Mouse (Mus musculus) thymus, adult 2 months (tissue): Measurements from ENCODE around the gene Glis2. TPM values are rescaled to one million over a fixed set of nuclear protein-coding genes. Genes with fewer than 3 reads are reported as not detected.

Source experiments
- DNase-seq: peaks from one replicate; pipeline ENCODE4 v3.0.0; 2021
- H3K27ac ChIP-seq: fragments of 200-500 bp; 2 replicates; pipeline ENCODE4 v1.5.1; 2012; ENCODE audit warnings: low read length, control low read depth; ENCODE audit not compliant: control insufficient read depth, insufficient read depth
- H3K27me3 ChIP-seq: fragments of 200-500 bp; 2 replicates; pipeline ENCODE4 v1.6.1; 2012; ENCODE audit warnings: mild to moderate bottlenecking, low read length, moderate library complexity, mixed read lengths; ENCODE audit not compliant: control insufficient read depth, insufficient read depth
- H3K36me3 ChIP-seq: fragments of 200-500 bp; 2 replicates; pipeline ENCODE4 v1.6.1; 2012; ENCODE audit warnings: mild to moderate bottlenecking, low read length, moderate library complexity; ENCODE audit not compliant: control insufficient read depth, insufficient read depth
- H3K4me1 ChIP-seq: fragments of 200-500 bp; replicated peaks from 2 replicates; pipeline ENCODE4 v1.6.1; 2012; ENCODE audit warnings: low read length; ENCODE audit not compliant: control insufficient read depth, insufficient read depth
- H3K4me3 ChIP-seq: fragments of 200-500 bp; 2 replicates; pipeline ENCODE4 v1.5.1; 2012; ENCODE audit warnings: mild to moderate bottlenecking, low read length, control low read depth, moderate library complexity; ENCODE audit not compliant: control insufficient read depth, insufficient read depth
- CTCF ChIP-seq: fragments of 200-500 bp; IDR thresholded peaks from 2 replicates; pipeline ENCODE4 v1.5.1; 2012; ENCODE audit warnings: mild to moderate bottlenecking, control low read depth, low read length, moderate library complexity, borderline replicate concordance; ENCODE audit not compliant: control insufficient read depth, poor library complexity, insufficient read depth; ENCODE audit errors: extremely low read depth
- POLR2A ChIP-seq: fragments of 200-500 bp; IDR thresholded peaks from 2 replicates; pipeline ENCODE4 v1.6.1; 2012; ENCODE audit warnings: mild to moderate bottlenecking, low read length, control low read depth, moderate library complexity; ENCODE audit not compliant: control insufficient read depth, poor library complexity, insufficient read depth; ENCODE audit errors: extremely low read depth
- WGBS: fragments of 180-500 bp; shearing (Covaris S2); methylation state at CpG from one replicate; pipeline ENCODE4 v1.1.7; 2018; 5-methylcytosine and 5-hydroxymethylcytosine counted together
- polyA plus RNA-seq: library from polyadenylated mRNA; depleted of rRNA; stranded (reverse); fragments of >200 nt; gene quantifications from 2 replicates; pipeline ENCODE4 v1.2.3, GENCODE M21; 2012

The Glis2 gene
- polyA plus RNA-seq, 1 experiment = 14.3 TPM

DNA sequence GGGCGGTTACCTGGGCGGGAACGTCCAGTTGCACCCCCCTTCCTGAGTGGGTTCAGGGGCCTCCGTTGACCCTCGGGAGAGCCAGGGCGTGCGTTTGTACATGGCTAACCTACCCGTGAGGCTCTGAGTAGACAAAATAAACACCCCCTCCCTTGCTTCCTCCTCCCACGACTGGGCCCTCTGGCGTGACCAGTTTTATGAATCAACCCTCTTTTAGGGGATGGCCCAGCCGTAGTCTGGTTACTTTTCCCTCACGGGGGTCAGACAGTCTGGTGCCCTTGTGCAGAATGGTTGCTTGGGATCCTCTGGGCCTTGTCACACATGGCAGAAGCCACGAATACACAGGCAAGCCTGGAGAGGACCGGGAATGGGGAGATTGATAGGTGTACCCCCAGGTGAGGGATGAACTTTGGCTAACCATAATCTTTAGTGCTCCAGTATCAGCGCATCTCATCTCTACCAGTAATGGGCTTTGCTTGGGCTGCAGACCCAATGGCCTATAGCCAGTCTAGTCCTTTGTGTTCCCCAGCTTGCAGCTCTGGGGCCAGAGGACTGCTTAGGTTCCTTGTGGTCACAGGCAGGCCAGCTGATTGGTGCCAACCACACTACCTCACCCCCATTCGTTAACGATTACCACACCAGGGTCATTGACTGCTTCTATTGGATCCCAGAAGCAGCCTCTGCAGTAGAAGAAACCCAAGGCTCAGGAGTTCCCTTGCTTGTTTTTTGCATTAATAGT is 45.9 kb downstream of the Glis2 start:
- H3K27me3 ChIP-seq = no peaks in the 10 kb centered on the region
- DNase-seq = no peak
- TF ChIP-seq CTCF (no peak), POLR2A (no peak)
- no peaks in the 10 kb centered on the region for H3K36me3 ChIP-seq
- 86% methylated on average over 17 of the region's 17 CpGs for WGBS
- H3K4me1 ChIP-seq = no peaks in the 10 kb centered on the region
- 0 out of 2 replicates have a peak overlapping the region, but pooled peaks have one; percentile 1 for H3K4me3 ChIP-seq
- no peak overlapping the region for H3K27ac ChIP-seq

DNA sequence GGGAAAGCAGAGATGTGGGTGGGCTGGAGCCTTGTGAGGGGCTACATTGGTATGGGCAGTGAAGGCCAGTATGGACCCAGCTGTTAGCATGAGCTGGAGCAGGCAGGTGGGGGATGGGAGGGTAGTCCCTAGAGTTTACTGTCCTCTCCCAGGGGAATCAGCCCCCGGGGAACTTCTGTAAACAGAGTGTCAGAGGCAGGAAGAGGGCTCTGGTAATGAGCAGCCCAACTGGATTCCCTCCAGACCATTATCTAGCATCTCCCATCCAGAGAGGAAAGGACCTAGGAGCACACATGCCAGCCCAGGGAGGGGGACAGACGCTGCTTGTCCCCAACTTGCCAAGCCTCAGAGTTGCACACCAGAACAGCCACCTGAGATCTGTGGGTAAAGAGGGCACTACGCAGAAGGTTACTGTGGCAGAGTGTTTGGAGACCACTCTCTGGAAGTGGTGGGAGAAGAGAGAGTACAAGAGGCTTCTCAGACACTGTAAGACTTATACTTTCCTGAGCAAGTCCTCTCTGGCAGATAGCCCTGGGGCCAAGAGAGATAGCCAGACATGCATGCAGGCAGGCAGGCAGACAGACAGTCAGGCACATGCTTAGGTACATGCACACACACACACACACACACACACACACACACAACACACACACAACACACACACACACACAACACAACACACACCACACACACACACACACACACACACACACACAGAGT is 46.8 kb downstream of the Glis2 start:
- no peak overlapping the region for H3K27ac ChIP-seq
- H3K27me3 ChIP-seq = no peaks in the 10 kb centered on the region
- no peak overlapping the region for H3K4me3 ChIP-seq
- WGBS = 92% methylated on average over 3 of the region's 3 CpGs
- no peaks in the 10 kb centered on the region for H3K4me1 ChIP-seq
- TF ChIP-seq POLR2A (no peak), CTCF (no peak)
- H3K36me3 ChIP-seq = no peaks in the 10 kb centered on the region
- DNase-seq = no peak

DNA sequence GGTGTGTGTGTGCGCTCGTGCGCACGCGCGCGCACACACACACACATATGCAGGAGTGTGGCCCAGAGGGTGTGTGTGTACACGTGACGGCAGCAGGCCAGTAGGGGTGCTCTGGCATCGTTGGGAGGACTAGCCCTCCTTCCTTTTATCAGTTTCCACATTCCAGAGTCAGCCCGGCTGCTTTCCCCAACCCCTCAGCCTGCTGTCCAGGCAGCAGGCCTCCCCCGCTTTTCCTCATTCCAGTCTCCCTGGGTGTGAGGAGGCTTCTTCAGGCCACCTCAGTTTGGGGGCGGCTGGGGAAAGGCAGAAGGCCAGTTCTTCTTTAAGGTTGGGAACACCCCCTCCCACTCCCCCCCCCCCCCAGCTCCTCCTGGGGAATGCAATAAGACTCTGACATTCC is 47.7 kb downstream of the Glis2 start:
- Histone ChIP-seq H3K4me3 (no peak overlapping the region), H3K36me3 (no peaks in the 10 kb centered on the region), H3K4me1 (no peaks in the 10 kb centered on the region), H3K27ac (no peak overlapping the region), H3K27me3 (no peaks in the 10 kb centered on the region)
- TF ChIP-seq POLR2A (no peak), CTCF (no peak)
- 92% methylated on average over 13 of the region's 13 CpGs for WGBS
- no peak for DNase-seq

DNA sequence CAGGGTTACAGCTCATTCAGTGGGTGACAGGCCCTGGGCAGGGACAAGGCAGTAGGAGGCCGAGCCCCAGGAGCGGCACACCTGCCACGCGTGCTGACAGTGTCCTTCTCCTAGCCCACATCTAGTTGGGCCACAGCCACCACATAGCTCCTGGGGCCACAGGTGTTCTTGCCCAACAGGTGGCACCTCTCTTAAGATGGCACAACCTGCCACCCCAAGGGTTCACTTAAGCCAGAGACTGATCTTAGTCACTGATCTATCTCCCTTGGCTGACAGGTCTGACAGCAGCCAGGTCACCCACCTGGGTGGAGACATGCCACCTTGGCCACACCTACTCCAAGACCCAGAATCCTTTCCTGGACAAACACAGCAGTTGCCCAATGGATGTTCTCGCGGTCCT is 48.4 kb downstream of the Glis2 start:
- H3K4me3 ChIP-seq = no peak overlapping the region
- TF ChIP-seq CTCF (no peak), POLR2A (no peak)
- DNase-seq = no peak
- no peak overlapping the region for H3K27ac ChIP-seq
- peaks cover 4% of the 10 kb centered on the region; the same call in 1 of the 2 replicates for H3K36me3 ChIP-seq
- no peaks in the 10 kb centered on the region for H3K4me1 ChIP-seq
- 94% methylated on average over 6 of the region's 6 CpGs for WGBS
- H3K27me3 ChIP-seq = no peaks in the 10 kb centered on the region

DNA sequence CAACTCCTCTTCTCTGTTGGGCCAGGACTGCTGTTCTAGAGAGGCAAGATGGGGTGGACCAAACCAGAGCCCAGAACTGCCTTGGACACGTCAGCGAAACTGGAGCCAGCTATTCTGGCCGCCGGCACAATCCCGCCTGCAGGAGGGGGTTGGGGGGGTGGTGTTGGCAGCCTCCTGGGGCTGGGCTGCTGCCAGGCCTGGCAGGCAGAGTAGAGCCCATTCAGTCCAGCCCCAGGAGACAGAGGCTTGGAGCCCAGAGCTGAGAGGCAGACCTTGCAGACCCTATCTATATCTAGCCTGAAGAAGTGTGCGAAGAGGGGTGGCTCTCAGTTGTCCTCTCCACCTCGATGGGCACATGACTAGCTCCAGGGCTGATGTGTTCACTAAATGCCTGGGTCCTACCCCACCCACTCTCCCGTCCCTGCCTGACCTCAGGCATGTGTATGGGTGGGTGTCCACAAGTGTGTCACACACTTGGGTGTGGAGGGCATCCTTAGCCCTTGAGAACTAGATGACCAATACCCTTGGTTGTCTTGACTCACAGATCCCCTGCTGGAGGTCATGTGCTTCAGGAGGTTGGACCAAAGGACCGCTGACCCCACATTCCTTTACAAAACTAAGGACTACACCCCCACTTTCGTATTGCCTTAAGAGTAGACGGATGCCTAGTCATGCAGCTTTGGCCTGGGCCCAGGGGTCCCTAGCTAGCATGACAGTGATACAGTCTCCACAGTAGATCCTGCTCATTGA is 49.3 kb downstream of the Glis2 start:
- H3K4me3 ChIP-seq = no peak overlapping the region
- DNase-seq = no peak
- H3K36me3 ChIP-seq = peaks cover 8% of the 10 kb centered on the region; the same call in 1 of the 2 replicates
- TF ChIP-seq POLR2A (no peak), CTCF (no peak)
- no peaks in the 10 kb centered on the region for H3K27me3 ChIP-seq
- H3K4me1 ChIP-seq = no peaks in the 10 kb centered on the region
- 93% methylated on average over 11 of the region's 11 CpGs for WGBS
- H3K27ac ChIP-seq = no peak overlapping the region

DNA sequence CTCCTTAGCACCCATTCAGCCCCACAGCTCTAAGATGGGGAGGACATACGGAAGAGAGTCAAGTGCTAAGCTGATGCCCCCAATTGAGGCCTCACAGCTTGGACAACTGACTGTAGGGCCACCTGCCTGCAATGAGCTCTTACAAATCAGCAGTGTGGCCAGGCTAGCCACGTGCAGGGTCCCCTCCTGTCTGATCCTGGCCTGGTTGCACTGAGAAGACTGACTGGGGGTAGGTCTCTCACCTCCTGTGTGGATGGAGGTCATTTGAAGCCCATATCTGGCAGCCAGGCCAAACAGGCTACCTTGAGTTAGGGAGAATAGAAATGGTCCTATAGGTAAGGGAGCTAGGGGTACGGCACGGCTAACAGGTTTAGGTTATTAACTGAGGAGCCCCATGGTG is 51.4 kb downstream of the Glis2 start:
- no peaks in the 10 kb centered on the region for H3K4me1 ChIP-seq
- WGBS = 90% methylated on average over 4 of the region's 4 CpGs

More for the DNA sequence above, 51.4 kb downstream of the Glis2 start:
- no peak for DNase-seq
- Histone ChIP-seq H3K36me3 (peaks cover 9% of the 10 kb centered on the region), H3K4me3 (no peak overlapping the region), H3K27ac (no peak overlapping the region), H3K27me3 (no peaks in the 10 kb centered on the region)
- TF ChIP-seq POLR2A (no peak), CTCF (no peak)
